Mouse (Mus musculus) left cerebral cortex, postnatal 25 days (tissue): ENCODE data around the gene Ikbke. TPM values are rescaled to one million over a fixed set of nuclear protein-coding genes. Genes with fewer than 3 reads are reported as not detected.
A peak's percentile ranks its signal among the peaks of the same experiment; 100 is the strongest.
"Not testable (repeated sequence)": the region's sequence is repeated elsewhere in the genome, so short reads cannot be mapped to it uniquely, and the experiment has no call there.

Experiments
- DNase-seq, 2 experiments: peaks; one replicate each; pipeline ENCODE4 v3.0.0; 2022; ENCODE audit warnings: low spot score in 2 of 2, mixed read lengths in 1 of 2
- intact Hi-C: fragments of 180-260 bp; cut with DNase I; formaldehyde crosslinking; loops from one replicate; pipeline ENCODE4 v1.15.1; 2025
- total RNA-seq, 2 experiments: library from RNA; stranded (reverse); gene quantifications; 2 replicates each; pipeline ENCODE4 v1.2.3; 2021

The Ikbke gene
- total RNA-seq, 2 experiments from 2014 or later, result 1.4 to 1.7 TPM

GRCm38 (mm10) chr1:131286803-131287202 is 7.4 kb upstream of the Ikbke start:
- DNase-seq, result no peak
- intact Hi-C loops, result no loop called here

DNA sequence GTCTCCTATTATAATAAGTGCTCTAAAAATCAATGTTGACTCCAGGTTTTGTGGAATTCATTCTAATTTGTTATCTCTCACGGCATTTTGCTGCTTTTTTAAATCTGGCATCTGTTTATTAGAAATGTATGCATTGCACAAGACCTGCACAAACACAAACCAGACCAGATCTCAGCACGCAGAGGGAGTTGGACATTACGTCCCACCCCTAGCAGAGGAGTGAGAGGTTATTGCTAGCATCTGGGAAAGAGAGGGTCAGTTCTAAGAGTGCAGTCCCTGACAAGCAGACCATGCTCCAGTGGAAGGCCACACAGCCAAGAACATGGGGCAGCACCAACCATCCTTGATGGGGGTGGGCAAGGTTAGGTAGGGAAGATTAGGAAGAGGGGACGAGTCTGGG is 5.2 kb upstream of the Ikbke start:
- DNase-seq, result no peak
- intact Hi-C loops, result no loop called here

DNA sequence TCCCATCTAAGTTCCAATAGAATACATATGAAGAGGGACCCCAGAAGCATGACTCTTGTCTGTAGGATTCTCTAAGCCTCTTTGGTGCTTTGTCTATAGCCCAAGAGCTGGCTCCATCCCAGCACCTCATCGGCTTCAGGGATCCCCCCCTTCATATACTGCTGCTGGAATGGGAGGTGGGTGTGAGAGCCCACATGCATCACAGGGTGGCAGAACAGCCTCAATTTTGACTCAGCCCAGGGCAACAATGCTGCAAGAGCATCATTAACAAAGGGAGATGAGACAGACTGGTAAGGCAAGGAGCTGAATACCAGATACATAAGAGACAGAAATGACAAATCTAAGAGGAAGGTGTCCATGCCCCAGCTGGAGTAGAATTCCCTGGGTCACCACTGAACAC is 4.8 kb upstream of the Ikbke start:
- intact Hi-C loops, result no loop called here
- no peak for DNase-seq

DNA sequence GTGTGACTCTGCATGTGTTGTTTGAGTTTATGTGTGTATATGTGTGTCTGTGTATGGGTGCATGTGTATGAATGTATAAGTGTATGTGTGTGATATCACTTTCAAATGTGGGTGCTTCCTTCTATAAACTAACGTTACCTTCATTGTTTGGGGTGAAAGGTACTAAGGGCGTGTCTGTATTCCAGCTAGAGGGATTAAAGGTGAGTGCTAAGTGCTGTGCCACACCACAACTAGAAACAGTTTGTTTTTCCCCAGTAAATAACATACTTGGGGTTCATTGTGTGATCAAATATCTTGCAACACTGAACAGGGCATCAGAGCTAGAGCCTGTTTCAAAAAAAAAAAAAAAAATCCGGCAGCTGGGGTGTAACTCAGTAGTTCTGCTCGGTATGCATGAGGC is 2.3 kb upstream of the Ikbke start:
- intact Hi-C loops, result no loop called here

GRCm38 (mm10) chr1:131280280-131280679 is 874 bp upstream of the Ikbke start:
- intact Hi-C loops, result no loop called here
- no peak for DNase-seq

More for the DNA sequence above, 2.3 kb upstream of the Ikbke start:
- DNase-seq, result no peak

DNA sequence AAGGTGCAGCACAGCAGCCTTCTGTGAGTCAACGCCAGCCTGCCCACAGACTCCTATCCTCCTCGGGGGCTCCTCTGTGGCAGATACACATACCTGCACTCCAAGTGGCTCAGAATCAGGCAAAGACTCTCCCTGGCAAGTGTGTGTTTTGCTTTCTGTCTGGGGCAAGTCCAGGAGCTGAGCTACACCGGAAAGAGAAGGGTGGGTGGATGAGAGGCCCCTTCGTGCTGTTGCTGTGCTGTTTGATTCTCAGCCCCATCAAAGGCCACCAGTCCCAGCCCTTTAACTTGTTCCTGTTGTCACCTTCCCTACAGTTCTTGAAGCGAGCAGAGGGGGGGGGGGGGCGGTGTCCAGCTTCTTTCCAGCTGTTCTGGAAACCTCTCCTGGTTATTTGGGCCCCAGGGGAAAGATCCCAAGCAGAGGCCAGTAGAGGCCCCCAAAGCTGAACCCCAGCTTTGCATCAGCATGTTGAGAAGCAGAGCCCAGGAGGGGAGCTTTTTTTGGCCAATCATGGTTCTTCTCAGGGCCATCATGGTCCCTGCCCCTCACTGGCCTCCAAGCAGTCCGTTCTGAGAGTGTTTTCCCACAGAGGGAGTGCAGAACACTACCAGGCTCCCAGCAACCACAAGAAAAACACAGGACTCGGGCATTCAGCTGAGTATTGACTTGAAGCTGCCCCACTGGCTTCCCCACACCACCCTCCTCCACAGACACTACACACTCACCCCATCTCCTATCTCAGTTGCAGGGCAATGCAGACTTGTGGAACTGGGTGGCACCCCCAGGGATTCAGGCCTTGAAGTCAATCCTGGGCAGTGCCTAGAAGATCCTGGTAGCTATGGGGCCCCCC is 575 bp downstream of the Ikbke start:
- DNase-seq, result no peak
- intact Hi-C loops, result no loop called here

- DNase-seq, result no peak
- intact Hi-C loops, result no loop called here
Observed at GRCm38 (mm10) chr1:131276831-131277230, 2.6 kb downstream of the Ikbke start.

DNA sequence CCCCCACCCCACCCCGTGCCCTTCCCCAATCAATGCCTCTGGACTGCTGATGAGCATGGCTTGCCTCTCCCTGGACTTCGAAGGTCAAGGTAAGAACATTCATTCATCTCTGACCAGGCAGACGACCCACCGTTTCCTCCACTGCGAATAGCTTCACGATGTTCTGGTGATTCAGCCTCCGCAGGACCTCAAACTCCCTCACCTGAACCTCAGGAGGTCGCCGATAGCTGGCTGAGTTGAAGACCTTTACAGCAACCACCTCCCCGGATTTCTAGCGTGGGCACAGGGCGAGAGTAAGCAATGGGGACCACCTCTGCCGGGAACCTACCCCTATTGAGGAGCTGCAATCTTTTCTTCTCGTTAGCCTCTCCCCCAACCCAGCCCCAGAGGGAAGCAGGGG is 3.8 kb downstream of the Ikbke start:
- intact Hi-C loops, result no loop called here
- DNase-seq, result no peak

- intact Hi-C loops, result no loop called here
- no peak for DNase-seq
Observed at GRCm38 (mm10) chr1:131274725-131275539, 4.5 kb downstream of the Ikbke start.

DNA sequence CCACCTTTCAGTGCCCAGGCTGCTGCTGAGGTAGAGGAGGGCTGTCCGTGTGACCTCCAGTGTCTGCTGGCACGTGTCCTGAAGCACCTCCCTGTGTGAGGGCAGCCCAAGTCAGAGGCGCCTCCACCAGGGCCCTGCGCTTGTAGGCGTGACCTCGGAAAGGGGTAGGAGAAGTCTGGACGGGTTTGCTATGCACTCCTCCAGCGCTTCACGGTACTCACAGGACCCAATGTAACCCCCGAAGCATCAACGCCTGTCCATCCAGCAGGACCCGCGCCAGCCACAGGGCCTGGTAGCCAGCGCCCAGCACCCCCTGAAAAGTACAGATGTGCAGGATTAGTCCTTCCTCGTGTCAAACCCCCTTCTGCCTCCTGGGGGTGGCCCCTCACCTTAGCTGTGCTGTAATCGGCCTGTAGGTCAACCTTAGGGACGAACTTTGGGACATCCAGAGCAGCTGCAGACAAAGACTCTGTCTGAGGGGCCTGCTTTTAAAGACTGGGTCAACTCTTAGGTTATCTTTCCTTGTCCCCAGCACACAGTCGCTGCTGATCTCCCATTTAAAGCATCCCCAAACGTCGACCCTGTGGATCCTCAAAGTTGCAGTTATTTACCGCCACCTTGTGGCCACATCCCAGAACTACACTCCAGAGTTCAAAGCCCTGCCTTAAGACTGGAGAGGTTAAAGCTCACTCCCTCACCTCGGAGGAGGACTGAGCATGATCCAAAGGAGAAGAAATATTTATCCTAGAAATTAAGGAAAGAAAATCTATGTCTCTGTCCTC is 9.4 kb downstream of the Ikbke start:
- intact Hi-C loops, result loop anchor here (2.0 to 5.0 kb wide), 2 partner anchors 393 to 473 kb away; no protein-coding TSS in a partner anchor
- peak; percentile 77 to 81 for DNase-seq

- intact Hi-C loops, result loop anchor here (5.0 kb wide), 1 partner anchor 391 kb away; no protein-coding TSS in a partner anchor
Observed at GRCm38 (mm10) chr1:131268776-131269175, 10.6 kb downstream of the Ikbke start.

DNA sequence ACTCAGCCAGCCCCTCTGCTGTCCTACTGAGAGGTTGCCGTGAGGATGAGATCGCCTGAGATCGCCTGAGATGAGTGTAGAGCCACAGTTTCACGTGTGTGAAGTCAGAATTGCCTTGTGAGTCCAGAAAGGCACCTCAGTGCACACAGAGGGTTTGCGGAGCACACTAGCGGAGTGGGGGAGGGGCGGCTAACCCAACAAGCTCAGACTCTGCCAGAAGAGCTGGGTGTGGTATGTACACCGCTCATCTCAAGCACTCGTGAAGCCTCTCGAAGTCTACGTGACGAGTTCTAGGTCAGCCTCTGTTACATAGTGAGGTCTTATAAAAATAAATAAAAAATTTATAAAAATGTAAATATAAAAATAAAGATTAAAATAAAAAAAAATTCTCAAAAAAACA is 15.5 kb downstream of the Ikbke start:
- intact Hi-C loops, result loop anchor here (5.0 kb wide), 3 partner anchors 82 to 207 kb away; no protein-coding TSS in a partner anchor
- no peak for DNase-seq

More at GRCm38 (mm10) chr1:131268776-131269175, 10.6 kb downstream of the Ikbke start:
- no peak for DNase-seq

DNA sequence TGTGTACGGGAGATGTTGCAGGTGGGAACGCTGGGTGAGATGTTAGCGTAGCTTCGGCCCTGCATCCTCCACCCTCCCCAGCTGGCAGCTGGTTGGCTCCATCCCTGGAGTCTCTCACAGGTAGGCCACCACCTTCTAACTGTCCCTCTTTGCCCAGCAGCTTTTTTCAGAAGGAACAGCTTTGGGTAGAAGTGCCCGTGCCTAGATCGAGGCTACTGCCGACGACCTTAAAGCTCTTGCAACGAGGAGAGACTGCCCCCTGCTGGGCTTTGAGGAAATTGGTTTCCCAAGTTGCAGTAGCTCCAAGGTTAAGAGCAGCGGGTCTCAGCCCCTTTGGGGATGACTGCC is 19.1 kb downstream of the Ikbke start:
- intact Hi-C loops, result loop anchor here (5.0 kb wide), 3 partner anchors 78 to 203 kb away; no protein-coding TSS in a partner anchor
- DNase-seq, result peak; percentile 58 to 73

DNA sequence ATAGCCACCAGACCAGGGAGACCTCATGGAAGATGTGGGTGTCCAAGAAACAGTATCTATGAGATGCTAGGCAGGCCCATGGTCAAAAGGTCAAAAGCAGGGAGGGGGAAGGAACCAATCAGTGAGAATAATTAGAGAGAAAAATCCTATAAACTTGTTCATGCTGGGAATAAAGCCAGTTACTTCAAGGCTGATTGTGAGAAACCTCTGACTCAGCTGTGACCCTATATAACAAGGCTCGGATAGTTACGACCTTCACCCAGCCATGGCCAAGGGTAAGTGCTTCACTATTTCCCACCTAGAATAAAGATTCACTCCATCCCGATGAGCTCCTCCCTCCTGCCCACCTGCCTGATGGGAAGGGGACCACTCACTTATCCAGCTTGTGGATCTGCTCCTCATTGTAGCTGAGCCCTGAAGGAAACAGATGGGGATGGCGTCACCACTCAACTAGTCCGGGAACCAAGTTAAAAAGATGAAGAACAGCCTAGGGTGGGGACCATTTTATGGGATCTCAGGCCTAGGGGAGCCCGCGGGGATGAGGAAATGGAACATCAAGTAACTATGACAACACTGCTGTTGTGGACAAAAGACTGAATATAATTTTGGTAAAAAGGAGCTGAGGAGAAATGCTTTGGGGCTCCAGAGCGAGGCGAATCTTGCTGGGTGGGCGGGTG is 19.6 kb downstream of the Ikbke start:
- intact Hi-C loops, result loop anchor here (5.0 to 10.0 kb wide), 5 partner anchors 77 to 555 kb away; no protein-coding TSS in a partner anchor
- no peak for DNase-seq

- DNase-seq, result no peak
- intact Hi-C loops, result loop anchor here (10.0 kb wide), 2 partner anchors 272 to 552 kb away; no protein-coding TSS in a partner anchor
Observed at GRCm38 (mm10) chr1:131257288-131257687, 22.1 kb downstream of the Ikbke start.

- intact Hi-C loops, result loop anchor here (10.0 kb wide), 2 partner anchors 268 to 548 kb away; no protein-coding TSS in a partner anchor
- not testable (repeated sequence) for DNase-seq
Observed at GRCm38 (mm10) chr1:131252516-131253250, 26.7 kb downstream of the Ikbke start.

DNA sequence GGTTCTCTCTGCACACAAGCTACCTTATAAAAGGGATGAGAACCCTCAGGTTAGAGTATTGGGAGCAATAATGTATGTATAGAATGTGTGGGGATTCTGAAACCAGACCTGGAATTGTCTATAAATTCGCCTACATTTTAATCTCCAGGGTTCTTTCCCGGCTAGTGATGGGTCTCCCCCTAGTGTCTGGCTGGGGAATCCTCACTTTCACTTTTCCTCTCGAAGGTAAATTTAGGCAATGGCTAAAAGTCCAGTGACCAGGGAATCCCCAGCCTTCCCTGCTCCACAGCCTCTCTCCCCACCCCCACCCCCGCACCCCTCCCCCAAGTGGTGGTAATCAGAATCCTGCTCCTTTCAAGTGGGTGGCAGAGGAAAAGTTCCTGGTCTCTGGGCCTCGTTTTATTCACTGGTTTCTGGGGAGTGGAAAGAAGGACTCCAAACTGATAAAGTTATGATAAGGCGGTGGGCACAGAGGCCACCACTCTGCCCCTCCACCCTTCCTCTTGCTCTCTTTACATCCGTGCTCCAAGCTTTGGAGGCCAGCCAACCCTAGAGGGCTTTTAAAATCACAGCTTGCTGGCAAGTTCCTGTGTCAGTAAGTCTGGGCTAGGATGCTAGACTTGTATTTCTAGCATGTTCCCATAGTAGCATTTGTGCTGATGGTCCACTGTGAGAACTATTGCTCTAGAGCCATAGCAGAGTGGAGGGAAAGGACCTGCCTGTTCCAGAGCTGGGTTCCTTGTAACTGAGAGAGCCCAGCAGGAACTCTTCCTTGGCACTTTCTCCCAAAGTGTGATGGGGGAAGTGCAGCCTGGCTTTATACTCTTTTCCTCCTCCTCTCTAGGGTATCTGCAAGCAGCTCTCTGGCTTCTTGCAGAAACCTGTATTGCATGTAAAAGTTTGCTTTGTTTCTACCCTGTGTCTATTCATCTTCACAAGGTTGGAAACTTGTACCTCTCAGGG is 32.7 kb downstream of the Ikbke start:
- peak in 1 of 2 experiments; percentile 70 for DNase-seq
- intact Hi-C loops, result loop anchor here (2.0 to 5.0 kb wide), 4 partner anchors 36 to 184 kb away; no protein-coding TSS in a partner anchor
